Mouse (Mus musculus): ENCODE data around the gene Trp53i11. TPM values are rescaled to one million over a fixed set of nuclear protein-coding genes. Genes with fewer than 3 reads are reported as not detected.

Trp53i11 gene
- polyA plus RNA-seq, 2 experiments from 2014 or later, result 48.6 to 70.7 TPM

- no peak for ATAC-seq
Measured at GRCm38 (mm10) chr2:93243439-93244089, 56.2 kb downstream of the Trp53i11 start.

GRCm38 (mm10) chr2:93244090-93244443 is 56.7 kb downstream of the Trp53i11 start:
- no peak for ATAC-seq

GRCm38 (mm10) chr2:93249058-93249457 is 61.7 kb downstream of the Trp53i11 start:
- ATAC-seq, result no peak

GRCm38 (mm10) chr2:93250611-93251010 is 63.3 kb downstream of the Trp53i11 start:
- no peak for ATAC-seq

Other genes starting within 250 kb of the Trp53i11 start
- gene Prdm11, start 141.4 kb upstream of the Trp53i11 start, polyA plus RNA-seq (2017; shearing (Covaris generic)), result 1 to 10 TPM; 1.8 to 2.1 TPM
- gene Tspan18, start 147.0 kb downstream of the Trp53i11 start, polyA plus RNA-seq (2017; shearing (Covaris generic)), result under 1 TPM in 1 of 2 experiments, not detected in 1; 0.08 TPM

Measured in CD4-positive, CD25-positive, alpha-beta regulatory T cell, adult 4 months (primary cell).